Mouse (Mus musculus) embryo, embryonic 10 days (tissue): ENCODE measurements around the gene Hist1h2ae.
A peak's percentile ranks its signal among the peaks of the same experiment; 100 is the strongest.
"Not testable (repeated sequence)": the region's sequence is repeated elsewhere in the genome, so short reads cannot be mapped to it uniquely, and the experiment has no call there.

Source experiments
- DNase-seq: peaks from one replicate; pipeline ENCODE4 v3.0.0-alpha.2; 2015; ENCODE audit warnings: low spot score

Hist1h2ae gene

DNA sequence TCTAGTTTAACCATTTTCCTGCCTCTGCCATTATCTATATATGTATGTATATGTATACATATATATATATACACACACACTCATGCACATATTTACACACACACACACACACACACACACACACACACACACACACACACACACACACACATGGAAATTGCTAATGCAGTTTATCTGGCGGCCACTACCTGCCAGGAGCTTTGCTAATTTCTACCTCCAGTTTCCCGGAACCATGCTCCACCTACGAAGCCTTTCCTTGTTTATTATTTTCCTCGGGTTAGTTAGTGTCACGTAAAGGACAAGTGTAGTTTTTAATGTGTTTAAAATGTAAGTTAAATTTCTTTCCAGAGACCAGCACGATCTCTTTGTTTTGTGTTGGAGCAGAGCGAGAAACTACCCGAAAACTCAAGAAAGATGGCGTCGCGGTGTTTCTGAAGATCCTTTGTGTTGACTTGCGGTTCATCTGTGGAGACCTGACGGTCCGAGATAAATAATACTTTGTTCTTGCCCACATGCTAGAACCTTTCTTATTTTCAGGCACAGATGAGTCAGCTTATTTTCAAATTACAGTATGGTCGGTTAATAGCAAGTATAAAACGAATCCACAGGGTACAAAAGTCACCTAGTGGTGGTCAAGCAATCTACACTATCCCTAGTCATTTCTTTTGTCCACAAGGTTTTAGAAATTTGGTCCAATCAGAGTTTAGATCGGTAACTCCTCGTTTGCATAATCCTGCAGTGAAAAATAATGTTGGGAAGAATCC, 8.1 kb downstream of the Hist1h2ae start:
- DNase-seq = peak; percentile 78

GRCm38 (mm10) chr13:23561883-23562659, 8.9 kb downstream of the Hist1h2ae start, which contains the start of gene Hist1h3e:
TSS of gene Hist1h3e (minus strand) at chr13:23562369.
- DNase-seq = peak; percentile 98

DNA sequence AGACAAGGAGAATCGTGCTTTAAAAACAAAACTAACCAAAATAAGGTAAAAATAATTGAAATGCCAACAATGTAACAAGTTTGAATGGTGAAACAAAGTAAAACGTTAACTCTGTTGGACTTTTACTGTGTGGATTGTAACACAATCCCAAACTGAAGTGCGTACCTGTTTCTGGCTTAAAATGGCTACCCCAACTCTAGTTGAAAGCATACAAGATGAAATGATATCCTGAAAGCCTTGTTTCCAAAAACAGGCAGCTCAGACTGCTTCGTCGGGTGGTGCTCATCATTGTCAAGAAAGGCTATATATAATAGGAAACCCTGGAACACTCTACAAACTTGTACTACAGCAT, 9.5 kb downstream of the Hist1h2ae start:
- DNase-seq = not testable (repeated sequence)

DNA sequence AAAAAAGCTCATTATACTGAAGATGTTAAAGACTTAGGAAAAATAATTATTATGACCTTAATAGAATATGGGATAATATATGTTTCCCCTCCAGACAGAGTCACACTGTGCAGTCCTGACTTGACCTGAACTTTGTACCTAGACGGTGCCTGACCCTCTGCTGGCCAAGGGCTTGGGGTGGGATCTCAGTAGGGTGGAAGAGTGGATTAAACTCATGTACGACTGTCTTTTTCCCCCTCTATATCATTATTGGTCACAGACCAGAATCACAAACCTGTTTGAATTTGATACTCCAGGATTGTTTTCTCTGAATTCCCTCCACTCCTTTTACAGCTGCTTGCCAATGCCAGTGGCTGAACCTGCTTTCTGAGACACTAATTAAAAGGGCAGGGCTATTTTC, 10.3 kb downstream of the Hist1h2ae start:
- DNase-seq = not testable (repeated sequence)

DNA sequence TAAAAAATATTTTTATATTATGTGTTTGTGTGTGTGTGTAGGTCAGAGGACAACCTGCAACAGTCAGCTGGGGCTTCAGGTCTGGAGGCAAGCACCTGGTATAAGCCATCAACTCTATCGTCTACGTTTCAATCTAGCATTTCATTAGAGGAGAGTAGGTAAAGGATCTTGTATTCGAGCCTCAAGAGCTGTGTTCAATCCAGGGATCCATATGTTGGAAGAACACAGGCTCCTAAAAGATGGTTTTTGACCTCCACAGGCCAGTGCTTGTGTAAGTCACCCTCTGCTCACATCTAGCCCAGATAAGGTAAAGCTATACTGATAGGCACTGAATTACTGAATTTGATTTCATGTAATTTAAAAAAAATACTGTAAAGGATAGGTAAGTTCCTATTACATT, 14.1 kb downstream of the Hist1h2ae start:
- DNase-seq = peak; percentile 24

DNA sequence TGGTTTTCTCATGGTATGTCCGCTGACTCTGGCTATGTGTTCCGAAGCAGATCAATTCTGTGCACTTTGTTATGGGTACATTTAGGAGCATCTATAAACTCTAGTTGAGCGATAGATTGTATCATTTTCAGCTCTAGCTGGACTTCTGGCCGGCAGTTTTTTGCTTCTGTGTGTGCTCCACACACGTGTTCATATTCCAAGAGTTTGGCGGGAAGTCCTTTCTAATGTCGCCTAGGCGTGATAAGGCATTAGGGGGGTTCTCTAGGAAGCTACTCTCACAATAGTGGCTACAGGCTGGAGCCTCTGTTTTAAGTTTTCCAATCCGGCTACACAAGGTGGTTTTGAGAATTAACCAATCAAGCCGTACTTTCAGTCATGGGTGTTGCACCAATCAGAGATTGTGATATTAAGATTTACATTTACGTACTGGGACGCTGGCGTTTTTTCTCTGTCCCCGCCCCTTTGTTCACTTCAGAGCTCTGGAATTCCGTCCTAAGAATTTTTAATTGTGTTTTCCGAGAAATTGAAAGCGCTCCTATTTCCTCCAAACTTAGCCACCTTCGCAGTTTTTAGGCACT, 15.1 kb downstream of the Hist1h2ae start:
- DNase-seq = peak; percentile 93

DNA sequence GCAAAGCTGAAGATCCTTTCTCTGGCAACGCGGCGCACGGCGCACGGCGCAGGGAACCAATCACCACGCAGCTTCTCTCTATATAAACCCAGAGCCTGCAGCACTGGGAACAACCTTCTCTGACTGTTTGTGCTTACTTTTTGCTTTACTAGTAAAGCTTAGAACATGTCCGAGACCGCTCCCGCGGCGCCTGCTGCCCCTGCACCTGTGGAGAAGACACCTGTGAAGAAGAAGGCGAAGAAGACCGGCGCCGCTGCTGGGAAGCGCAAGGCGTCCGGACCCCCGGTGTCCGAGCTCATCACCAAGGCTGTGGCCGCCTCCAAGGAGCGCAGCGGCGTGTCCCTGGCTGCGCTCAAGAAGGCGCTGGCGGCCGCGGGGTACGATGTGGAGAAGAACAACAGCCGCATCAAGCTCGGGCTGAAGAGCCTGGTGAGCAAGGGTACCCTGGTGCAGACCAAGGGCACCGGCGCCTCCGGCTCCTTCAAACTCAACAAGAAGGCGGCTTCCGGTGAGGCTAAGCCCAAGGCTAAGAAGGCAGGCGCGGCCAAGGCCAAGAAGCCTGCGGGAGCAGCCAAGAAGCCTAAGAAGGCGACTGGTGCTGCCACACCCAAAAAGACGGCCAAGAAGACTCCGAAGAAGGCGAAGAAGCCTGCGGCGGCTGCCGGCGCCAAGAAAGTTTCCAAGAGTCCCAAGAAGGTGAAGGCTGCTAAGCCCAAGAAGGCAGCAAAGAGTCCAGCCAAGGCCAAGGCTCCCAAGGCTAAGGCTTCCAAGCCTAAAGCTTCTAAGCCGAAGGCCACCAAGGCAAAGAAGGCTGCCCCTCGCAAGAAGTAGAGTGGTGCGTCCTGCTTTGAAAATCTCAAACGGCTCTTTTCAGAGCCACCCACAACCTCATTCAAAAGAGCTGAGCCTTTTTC, 15.8 kb downstream of the Hist1h2ae start:
- DNase-seq = peak; percentile 92

DNA sequence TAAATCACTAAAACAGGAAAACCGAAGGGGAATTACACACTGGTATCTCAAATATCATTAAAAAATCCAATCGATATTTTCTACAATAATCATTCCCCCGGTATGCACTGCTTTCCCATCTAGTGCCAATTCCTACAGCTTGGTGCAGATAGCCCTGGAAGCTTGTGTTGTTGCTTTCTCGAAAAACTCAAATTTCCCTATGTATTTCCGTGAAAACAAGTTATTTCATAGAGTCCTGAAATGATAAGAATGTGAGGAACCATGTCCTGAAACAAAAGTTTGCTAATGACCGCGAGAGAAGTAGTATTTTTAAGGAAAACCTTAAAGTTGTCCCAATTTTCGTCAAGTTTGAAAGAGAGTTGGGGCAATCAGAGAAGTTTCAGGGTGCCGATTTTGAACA, 16.6 kb downstream of the Hist1h2ae start:
- no peak for DNase-seq

- DNase-seq = no peak
Measured at GRCm38 (mm10) chr13:23552962-23553361, 18.1 kb downstream of the Hist1h2ae start, which contains the start of gene Hist1h1d. TSS of gene Hist1h1d (plus strand) at chr13:23553262.

DNA sequence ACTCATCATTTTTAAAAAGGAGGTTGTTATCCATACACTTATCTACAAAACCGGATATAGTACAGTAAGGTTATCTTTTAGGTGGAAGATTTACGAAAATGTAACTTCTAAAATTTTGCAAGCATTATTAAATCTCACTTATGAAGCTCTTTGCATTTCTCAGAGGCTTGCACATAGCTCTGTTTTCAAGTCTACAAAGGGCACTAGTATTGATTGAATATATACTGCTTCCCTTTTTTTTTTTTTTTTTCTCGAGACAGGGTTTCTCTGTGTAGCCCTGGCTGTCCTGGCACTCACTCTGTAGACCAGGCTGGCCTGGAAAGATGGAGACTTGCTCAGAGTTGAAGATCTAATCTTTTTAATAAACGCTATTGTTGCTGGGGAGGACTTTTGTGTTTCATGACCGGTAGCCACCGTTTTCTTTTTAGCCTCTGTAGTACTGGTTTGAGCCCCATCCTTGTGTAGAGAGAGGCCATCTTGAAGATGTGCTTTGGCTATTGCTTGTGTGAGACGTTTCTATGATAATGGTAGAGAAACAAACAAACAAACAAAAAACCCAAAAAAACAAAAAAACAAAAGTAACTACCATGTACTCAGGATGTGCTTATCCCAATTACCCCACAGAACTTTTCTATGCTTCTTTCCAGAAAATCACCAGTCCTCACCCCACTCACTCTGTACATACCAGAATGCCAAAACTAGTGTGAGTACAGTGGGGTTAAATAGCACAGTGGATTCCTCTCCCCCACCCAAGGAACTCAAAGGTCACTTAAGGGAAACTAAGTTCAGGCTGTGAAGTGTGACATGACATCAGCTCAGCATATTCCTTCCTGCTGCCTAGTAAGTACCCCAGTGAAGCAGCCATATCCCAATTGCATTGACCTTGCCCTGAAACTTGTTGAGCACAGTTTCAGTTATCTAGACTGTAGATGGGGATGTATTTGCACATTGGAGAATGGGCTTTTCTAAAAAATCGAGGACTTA, 18.8 kb downstream of the Hist1h2ae start:
- peak; percentile 12 for DNase-seq

GRCm38 (mm10) chr13:23551146-23551834, 19.7 kb downstream of the Hist1h2ae start, which contains the start of gene Hist1h4f:
TSS of gene Hist1h4f (minus strand) at chr13:23551648.
- peak; percentile 95 for DNase-seq

GRCm38 (mm10) chr13:23550761-23551145, 20.3 kb downstream of the Hist1h2ae start:
- peak; percentile 63 for DNase-seq

DNA sequence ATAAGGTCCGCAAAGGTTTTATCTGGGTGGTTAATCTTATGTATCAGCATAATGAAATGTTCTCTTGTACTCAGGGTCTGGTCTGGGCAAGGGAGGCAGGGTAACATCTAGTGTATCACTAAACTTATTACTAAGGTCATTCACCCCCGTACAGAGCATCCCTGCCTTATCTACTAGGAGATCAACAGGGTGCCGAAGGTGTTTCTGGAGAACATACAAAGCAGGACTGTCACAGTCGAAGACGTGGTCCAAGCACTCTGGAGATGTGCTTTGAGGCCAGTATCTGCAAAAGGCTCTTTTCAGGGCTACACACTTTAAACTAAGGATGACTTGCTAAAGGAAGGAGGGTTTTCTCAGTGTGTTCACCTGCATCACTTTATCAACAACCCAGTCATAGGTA, 24.3 kb downstream of the Hist1h2ae start:
- DNase-seq = no peak

- DNase-seq = not testable (repeated sequence)
Measured at GRCm38 (mm10) chr13:23544787-23545120, 26.3 kb downstream of the Hist1h2ae start.

DNA sequence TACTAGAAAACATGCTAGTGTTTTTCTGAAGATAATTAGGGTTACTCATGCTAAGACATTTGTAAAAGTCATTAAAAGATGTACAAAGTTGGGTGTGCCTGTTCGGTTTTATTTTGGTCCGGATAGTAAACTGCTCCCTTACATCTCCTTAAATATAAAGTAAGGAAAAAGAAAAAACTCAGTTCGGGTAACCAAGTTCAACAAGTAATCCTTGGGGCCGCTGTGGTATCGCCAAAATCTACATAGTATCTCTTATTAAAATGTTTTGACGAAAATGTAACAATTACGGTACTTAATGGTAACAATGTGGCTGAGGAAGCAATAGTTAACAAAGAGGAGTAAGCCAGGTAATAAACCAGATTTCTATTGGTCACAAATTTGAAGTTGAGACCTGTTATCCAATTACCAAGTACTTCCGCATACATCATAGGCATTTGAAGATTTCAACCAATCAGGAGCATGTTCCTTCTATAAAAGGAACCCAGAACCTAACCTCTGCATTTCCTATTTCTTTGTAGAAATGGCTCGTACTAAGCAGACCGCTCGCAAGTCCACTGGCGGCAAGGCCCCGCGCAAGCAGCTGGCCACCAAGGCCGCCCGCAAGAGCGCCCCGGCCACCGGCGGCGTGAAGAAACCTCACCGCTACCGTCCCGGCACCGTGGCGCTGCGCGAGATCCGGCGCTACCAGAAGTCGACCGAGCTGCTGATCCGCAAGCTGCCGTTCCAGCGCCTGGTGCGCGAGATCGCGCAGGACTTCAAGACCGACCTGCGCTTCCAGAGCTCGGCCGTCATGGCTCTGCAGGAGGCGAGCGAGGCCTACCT, 26.8 kb downstream of the Hist1h2ae start, which contains the start of gene Hist1h3f:
TSS of gene Hist1h3f (plus strand) at position 88 of the 822 bp plus-strand sequence.
- DNase-seq = peak; percentile 92

DNA sequence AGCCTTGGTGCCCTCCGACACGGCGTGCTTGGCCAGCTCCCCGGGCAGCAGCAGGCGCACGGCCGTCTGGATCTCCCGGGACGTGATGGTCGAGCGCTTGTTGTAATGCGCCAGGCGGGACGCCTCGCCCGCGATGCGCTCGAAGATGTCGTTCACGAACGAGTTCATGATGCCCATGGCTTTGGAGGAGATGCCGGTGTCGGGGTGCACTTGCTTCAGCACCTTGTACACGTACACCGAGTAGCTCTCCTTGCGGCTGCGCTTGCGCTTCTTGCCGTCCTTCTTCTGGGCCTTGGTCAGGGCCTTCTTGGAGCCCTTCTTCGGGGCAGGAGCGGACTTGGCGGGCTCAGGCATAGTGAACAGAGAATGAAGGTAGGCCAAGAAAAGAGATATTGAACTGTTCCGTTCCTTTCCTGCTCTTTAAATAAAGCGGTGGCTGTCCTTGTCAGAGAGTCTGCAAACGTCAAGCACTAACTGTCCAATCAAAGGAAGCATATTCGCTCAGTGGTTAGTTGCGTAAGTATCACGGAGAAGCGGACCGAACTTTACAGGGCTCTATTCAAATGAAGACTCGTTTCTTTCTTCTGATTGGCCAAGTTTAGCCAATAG, 27.9 kb downstream of the Hist1h2ae start, which contains the start of gene Hist1h2bh:
TSS of gene Hist1h2bh (minus strand) at position 394 of the 609 bp plus-strand sequence.
- DNase-seq = peak; percentile 95

DNA sequence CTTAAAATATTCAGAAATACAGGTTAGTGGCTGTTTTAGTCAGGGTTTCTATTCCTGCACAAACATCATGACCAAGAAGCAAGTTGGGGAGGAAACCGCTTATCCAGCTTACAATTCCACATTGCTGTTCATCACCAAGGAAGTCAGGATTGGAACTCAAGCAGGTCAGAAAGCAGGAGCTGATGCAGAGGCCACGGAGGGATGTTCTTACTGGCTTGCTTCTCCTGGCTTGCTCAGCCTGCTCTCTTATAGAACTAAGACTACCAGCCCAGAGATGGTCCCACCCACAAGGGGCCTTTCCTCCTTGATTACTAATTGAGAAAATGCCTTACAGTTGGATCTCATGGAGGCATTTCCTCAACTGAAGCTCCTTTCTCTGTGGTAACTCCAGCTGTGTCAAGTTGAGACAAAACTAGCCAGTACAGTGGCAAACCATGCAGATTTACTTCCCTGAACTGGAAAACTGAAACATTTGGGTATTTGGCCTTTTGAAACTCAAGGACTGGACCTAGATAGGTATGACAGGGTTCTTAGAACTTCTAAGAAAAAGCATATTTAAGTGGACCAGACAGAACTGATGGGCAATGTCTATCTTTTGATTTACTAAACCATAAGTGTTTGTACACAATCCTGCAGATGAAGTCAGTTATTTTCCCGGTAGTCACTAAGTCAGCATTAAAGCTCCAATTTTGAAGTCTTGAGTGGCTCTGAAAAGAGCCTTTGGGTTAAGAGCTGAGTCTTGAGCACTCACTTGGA, 28.6 kb downstream of the Hist1h2ae start:
- not testable (repeated sequence) for DNase-seq

DNA sequence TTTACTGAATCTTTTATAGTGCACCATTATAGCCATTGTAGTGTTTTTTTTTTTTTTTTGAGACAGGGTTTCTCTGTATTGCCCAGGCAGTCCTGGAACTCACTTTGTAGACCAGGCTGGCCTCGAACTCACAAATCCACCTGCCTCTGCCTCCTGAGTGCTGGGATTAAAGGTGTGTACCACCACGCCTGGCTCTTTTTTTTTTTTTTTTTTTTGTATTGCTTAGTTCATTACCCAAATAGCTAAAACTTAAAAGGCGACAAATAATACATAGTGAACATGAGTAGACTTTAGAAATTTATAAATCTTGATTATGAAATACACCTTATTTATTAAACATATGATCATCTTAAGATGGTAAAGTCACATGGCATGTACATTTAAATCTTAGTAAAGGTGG, 29.5 kb downstream of the Hist1h2ae start:
- no peak for DNase-seq
